Mouse (Mus musculus) induced T-regulatory cell, adult 2 months (primary cell): ENCODE measurements around the gene Chmp5.
A peak's percentile ranks its signal among the peaks of the same experiment; 100 is the strongest.

Experiments used
- DNase-seq: peaks from one replicate; pipeline ENCODE4 v3.0.0-alpha.2; 2012; ENCODE audit warnings: low read depth

The Chmp5 gene

DNA sequence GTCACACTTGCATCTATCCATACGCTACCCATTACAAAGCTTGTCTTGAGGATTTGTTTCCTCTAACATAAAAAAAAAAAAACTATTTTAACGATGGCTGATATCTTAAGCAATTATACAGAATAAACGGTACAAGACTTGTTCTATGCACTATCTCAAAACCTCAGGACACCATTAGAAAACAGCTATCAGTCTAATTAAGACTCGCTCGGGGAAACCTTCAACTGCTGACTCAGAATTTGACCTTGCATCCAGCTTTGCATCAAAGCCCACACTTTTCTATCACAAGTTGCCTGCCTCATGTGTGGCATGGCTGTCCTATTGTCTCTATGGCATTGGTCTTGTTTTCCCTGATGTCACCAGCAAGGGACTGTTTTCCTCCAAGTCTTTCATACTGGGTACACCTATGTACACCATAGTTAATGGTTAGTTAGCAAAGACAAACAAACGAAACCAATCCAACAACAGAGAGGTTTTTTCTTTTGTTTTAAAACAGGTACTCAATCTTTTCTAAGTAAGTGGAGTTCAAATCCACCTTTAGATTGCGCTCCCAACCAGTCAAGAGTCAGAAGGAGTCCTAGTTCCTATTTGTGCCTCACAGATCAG is 1.6 kb upstream of the Chmp5 start:
- DNase-seq, result no peak

GRCm38 (mm10) chr4:40947565-40948159 is 545 bp upstream of the Chmp5 start:
- no peak for DNase-seq

- DNase-seq, result peak; percentile 63
These were observed 5.3 kb downstream of the Chmp5 start for GRCm38 (mm10) chr4:40953521-40953920.

DNA sequence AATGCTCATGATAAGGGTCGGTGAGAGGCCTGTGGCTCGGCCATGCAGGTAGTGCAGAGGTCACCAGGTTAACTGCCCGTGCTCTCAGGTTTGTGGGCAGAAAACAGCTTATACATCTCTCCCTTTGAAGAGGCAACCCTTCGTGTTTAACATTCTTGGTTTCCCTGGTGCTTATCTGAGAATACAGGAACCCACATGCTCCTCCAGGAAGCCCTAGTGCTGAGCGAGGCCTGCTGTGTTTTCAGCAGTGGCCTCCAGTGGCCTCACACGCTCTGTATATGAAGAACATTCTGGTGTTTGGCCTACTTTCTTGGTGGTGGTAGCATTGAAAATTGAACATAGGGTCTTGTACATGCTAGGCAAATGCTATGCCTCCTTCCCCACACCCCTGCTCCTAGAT is 7.7 kb downstream of the Chmp5 start:
- no peak for DNase-seq

DNA sequence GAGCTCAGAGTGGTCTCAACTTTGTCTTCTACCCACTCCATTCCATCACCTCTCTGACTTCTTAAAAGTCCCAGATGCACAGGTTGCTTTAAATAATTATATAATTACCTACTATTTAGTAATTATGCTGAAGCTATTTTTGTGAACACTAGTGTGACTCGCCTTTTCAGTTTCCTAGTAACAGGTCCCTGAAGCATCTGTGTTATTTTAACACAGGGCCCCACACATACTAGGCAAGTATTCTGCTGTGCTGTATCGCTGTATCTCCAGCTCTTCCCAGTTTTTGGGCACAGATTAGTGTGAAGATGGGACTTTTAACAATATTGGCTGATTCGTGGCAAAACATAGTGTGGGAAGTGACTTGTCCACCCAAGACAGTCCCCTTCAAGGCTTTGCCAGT is 15.3 kb downstream of the Chmp5 start:
- no peak for DNase-seq

DNA sequence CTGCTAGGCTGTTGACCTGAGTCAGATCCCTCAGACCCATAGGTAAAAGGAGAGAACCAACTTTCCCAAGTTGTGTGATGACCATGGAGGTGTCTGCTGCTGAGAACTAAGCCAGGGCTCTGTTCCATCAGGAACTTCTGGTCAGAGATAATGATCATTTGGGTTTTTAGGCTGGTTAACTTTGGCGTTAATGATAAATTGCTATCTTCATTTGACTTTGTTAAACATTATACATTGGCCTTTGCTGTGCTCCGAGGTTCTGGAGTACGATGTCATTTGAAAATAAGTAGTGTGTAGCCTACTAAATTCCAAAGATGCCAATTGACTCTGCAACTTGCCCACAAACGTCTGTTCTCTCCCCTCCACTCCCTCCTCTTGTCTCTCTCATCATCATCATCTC is 21.0 kb downstream of the Chmp5 start:
- no peak for DNase-seq

DNA sequence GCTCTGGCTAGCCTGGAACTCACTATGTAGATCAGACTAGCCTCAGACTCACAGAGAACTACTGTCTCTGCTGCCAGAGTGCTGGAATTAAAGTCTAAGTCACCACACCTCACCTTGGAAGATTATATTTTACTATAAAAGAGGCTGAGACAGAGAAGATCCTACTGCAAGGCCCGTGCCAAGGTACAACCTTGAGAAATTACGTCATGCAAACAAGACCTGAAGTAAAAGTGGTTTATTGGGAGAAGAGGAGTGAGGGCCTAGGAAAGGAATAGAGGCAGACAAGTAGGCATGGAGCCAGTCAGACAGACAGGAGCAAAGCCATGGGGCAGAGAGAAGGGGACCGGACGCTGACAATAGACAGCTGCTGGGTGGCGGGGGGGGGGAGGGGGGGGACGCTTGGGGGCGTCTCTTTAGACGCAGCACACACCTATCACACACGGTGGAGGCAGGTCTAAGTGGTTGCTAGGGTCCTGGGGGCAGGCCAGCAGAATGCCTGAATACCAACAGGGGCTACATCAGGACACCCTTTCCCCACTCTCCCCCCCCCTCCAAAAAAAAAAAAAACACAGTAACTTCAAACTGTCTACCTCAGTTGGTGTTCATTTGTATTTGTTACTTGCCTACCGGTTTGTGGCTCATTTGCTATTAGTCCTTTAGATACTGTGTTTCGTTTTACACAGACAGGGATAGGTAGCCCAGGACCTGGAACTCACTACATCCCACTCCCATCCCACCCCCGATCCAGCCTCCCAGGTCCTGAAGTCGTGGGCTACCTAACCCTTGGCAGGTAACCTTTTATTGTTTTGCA is 21.8 kb downstream of the Chmp5 start:
- DNase-seq, result peak; percentile 55

DNA sequence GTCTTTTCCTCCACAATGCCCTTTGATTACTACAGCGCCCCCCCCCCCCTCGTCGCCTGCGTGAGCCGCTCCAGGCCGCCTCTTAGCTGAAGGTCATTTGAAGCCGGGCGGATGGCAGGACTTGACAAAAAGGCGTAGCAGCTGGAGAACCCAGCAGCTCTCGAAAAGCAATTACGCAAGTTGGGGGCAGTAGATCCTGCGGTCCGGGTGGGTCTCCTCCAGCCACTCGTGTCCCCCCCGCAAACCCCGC is 22.3 kb downstream of the Chmp5 start:
- DNase-seq, result no peak

DNA sequence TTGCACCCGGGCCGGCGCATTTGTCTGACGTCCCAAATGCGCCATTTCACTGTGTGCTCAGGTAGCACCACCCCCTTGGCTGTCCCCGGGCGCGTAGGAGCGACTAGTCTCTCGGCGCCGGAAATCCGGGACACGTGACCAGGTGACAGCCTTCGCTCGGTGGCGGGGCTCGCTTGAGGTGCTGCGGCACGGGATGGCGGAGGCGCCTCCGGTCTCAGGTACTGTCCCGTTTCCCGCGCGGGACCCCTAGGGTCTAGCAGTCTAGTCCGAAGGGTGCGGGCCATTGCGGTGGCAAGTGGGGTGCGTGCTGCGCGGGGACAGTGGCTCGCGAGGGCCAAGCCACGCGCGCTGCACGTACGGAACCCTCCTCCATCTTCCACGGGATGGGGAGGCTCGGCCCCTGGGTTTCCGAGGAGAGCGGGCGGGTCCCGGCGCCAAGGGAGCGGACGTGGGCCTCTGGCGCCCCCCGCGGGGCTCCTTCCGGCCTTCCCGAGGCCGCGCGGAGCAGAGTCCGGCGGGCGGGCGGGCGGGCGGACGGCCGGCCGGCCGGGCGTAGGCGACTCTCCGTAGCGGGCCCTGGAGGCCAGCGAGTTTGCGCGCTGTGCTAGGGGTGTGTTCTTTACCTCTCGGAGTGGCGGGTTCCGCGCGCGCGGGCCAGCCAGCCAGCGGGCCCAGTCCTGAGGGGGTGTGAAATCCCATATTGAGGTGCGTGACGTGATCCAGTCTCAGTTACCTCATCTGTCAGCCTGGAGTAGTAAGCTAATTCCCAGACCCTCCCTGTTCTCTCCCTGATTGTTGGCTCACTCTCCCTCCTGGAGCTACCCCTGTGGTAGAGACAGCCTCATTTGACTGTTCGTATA is 22.9 kb downstream of the Chmp5 start, which contains the start of gene Nfx1:
Gene Nfx1, plus strand, starts transcription at position 65 of the 860 bp plus-strand sequence.
- DNase-seq, result peak; percentile 98

- peak; percentile 80 for DNase-seq
These were observed 23.5 kb downstream of the Chmp5 start for GRCm38 (mm10) chr4:40971744-40972143.

- peak; percentile 14 for DNase-seq
These were observed 25.8 kb downstream of the Chmp5 start for GRCm38 (mm10) chr4:40974011-40974410.

- DNase-seq, result no peak
These were observed 27.5 kb downstream of the Chmp5 start for GRCm38 (mm10) chr4:40975678-40976077.

DNA sequence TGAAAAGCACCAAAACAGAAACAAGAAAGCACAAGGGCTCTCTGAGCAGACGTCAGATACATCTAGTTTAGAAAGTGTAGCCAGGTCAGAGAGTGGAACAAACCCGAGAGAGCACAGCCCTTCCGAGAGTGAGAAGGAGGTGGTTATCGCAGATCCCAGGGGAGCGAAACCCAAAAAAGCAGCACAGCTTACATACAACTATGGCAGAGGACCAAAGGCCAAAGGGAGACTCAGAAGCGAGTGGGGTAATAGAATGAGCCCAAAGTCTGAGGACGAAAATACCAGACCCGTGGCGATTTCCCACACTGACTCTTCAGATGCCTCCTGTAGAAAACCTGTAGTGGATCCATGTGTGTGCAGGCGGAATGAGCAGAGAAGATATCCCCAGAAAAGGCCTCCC is 28.4 kb downstream of the Chmp5 start:
- no peak for DNase-seq

GRCm38 (mm10) chr4:40979430-40979829 is 31.2 kb downstream of the Chmp5 start:
- DNase-seq, result no peak

DNA sequence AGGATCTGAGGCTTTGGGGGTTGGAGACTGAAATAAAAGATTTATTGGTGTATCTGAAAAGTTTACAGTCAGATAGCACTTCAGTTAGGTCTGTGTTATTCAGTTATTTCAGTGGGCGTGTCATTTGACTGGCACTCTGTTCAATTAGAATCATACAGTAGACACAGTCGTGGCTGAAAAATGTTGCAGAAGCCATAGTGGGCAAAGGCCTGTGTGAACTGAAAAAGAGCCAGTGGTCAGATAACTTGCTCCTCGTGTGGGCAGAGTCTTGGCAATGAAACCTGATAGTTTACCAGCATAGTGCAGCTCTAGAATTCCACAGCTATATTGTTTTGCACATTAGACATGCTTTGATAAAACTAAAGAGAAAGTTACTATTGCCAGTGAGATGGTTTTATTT is 34.3 kb downstream of the Chmp5 start:
- no peak for DNase-seq

GRCm38 (mm10) chr4:40983686-40984085 is 35.5 kb downstream of the Chmp5 start:
- no peak for DNase-seq

DNA sequence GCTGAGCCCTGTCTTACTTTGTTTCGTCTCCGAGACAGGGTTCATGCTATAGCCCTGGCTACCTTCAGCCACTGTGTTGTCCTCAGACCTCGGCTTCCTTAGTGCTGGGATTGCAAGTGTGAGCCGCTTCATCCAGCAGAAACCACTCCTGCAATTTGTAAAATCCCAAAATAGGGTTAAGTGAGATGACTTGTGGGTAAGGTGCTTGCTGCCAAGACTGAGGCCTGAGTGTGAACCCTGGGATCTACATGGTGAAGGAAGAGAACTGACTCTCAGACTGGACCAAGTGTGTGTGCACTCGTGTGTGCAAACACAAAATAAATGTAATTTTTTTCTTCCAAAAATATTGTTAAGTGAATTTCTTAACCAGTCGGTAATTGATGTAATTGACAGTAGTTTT is 41.4 kb downstream of the Chmp5 start:
- DNase-seq, result no peak

DNA sequence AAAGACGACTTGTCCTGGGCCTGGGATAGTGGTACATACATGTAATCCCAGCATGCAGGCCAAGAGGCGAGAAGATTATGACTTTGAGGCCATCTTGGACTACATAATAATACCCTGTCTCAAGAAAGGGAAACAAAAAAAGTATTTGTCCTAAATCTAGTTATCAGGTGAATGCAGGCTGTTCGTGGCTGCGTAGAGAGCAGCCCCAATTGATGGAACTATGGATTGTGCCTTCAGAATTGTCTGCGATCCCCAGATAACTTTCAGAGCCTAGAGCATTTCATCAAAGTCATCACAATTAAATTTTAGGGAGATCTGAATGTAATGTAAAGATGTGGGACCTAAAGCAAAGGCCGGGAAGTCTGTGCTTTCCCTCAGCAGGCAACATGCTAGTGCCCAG is 48.1 kb downstream of the Chmp5 start:
- DNase-seq, result no peak

DNA sequence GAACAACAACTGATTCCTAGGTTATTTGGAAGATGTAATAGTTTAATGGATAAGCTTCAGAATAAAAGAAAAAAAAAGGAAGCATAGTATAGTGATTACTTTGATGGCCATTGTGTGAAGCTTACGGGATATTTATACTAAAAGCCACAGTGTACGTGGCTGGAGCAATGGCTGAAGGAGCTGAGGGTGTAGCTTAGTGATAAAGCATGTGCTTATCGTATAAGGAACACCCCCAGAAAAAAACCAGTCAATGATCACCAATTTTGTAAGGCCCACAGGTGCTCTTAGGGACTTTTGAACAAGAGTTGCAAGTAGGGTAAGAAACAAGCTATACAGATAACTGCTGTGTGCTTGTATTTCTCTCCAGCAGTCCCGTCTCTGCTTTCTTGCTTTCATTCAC is 49.7 kb downstream of the Chmp5 start:
- DNase-seq, result no peak

DNA sequence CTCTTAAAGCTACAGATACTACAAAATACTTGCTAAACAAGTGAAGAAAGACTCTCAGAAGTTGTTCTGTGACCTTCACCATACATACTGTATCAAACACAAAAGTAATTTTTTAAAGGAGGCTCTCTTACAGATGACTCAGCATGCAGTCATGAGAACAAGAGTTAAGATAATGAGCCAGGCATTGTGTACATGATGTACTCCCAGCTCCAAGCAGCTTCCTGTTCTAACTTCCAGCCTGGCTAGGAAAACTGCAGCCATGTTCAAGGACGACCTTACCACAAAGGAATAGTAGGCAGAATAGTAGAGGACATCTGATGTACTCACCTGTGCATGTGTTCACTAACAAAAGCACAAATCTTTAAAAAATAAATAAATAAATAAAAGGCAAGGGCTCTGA is 52.1 kb downstream of the Chmp5 start:
- no peak for DNase-seq

DNA sequence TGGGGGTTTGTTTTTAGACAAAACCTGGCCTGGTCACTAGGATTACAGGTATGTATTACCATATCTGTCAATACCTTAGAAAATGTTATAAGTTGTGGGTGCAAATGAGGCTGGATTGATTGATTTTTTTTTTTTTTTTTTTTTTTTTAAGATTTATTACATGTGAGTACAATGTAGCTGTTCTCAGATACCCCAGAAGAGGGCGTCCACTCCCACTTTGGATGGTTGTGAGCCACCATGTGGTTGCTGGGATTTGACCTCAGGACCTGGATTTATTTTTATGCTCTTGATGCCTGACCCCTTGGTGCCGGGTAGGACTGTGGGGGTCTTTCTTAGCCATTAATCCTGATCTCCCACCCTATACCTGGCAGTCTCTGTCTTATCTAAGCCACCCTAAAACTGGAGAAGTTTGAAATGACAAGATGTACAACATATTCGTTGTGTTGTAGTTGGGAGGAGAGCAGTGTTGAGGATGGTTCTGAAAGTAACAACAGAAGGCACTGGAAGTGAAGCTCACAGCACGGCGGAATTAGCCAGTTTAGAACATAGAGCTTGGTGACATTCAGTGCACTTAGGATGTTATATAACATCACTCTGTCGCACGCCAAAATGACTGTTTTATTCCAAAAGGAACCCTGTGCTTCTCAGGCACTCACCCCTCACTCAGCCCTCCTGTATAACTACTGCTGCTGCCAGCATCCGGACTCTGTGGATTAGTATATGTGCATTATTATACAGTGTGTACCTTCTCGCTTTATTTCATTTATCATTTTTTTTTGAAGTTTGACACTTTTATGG is 52.8 kb downstream of the Chmp5 start:
- peak; percentile 32 for DNase-seq

DNA sequence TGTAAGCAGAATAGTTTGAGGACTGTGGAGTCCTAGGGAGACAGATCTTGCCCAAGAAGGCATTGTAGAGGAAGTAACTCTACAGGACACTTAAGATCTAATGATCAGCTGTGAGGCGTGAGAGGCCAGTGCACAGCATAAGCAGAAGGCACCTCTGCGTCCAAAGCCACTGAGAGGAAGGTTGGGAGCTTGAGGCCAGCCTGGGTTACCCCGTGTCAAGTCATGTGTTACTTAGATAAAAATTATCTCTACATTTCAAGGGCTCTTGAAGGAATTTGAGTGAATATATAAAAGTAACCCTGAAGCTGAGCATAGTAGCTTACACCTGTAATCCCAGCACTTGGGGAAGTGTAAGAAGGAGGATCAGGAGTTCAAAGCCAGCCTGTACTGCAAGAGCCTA is 65.1 kb downstream of the Chmp5 start:
- DNase-seq, result no peak
